Mouse (Mus musculus) ES-Bruce4 (cell line): ENCODE measurements at regions not wholly inside any gene's neighbourhood (a gene's known extent, or its start where the extent isn't known, plus 50 kb on each side); places are given as distances from the start of the nearest gene placed in this dataset.

Source experiments
- H3K27ac ChIP-seq: 2 replicates; pipeline ENCODE4 v1.5.1; 2012; ENCODE audit warnings: low read length, inconsistent platforms; ENCODE audit not compliant: insufficient read depth
- H3K27me3 ChIP-seq: 2 replicates; pipeline ENCODE4 v1.6.1; 2012; ENCODE audit warnings: mild to moderate bottlenecking, low read length, inconsistent platforms; ENCODE audit not compliant: control insufficient read depth, poor library complexity, insufficient read depth, severe bottlenecking
- H3K36me3 ChIP-seq: 2 replicates; pipeline ENCODE4 v1.6.1; 2012; ENCODE audit warnings: inconsistent platforms, mild to moderate bottlenecking, low read length, moderate library complexity; ENCODE audit not compliant: control insufficient read depth, poor library complexity, insufficient read depth, severe bottlenecking
- H3K4me1 ChIP-seq: one replicate; pipeline ENCODE4 v1.8.1; 2011; ENCODE audit warnings: low read length; ENCODE audit not compliant: control insufficient read depth, insufficient read depth
- H3K4me3 ChIP-seq: 2 replicates; pipeline ENCODE4 v1.5.1; 2011; ENCODE audit warnings: low read depth, mild to moderate bottlenecking, low read length
- H3K9ac ChIP-seq: 2 replicates; pipeline ENCODE4 v1.6.1; 2012; ENCODE audit warnings: low read depth, mild to moderate bottlenecking, inconsistent platforms; ENCODE audit not compliant: poor library complexity, severe bottlenecking
- H3K9me3 ChIP-seq: replicated peaks from 2 replicates; pipeline ENCODE4 v1.6.1; 2012; ENCODE audit warnings: mild to moderate bottlenecking, low read length, inconsistent platforms; ENCODE audit not compliant: control insufficient read depth, poor library complexity, insufficient read depth, severe bottlenecking
- CTCF ChIP-seq: IDR thresholded peaks from one replicate; pipeline ENCODE4 v1.8.1; 2011; ENCODE audit warnings: low read depth, low read length
- EP300 ChIP-seq: IDR thresholded peaks from 2 replicates; pipeline ENCODE4 v1.6.1; 2011; ENCODE audit warnings: low read depth, low read length; ENCODE audit not compliant: insufficient read depth
- POLR2A ChIP-seq: IDR thresholded peaks from one replicate; pipeline ENCODE4 v1.8.1; 2011; ENCODE audit warnings: low read length; ENCODE audit not compliant: insufficient read depth

DNA sequence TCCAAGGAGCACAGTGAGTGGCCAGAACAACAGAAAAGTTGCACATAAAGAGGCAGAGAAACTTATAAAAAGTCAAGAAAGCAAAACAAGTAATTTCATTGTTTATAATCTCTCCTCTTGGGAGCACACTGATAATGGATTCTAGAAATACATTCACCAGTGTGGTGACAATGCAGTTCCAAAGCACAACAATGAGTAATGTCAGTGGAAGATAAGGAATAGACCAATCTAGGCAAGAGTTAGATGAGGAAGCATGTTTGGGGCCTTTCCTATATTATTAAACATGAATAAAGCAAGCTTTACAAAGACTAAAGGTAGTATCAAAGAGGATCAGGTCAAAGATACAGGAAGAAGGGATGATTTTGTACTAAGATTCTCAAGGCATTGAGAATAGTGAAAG is 408.9 kb upstream of the N6amt1 start:
- Histone ChIP-seq H3K27ac (no peak overlapping the region), H3K27me3 (no peaks in the 10 kb centered on the region), H3K36me3 (no peaks in the 10 kb centered on the region), H3K4me3 (no peak overlapping the region), H3K9ac (no peak overlapping the region), H3K4me1 (no peaks in the 10 kb centered on the region), H3K9me3 (no peaks in the 10 kb centered on the region)
- TF ChIP-seq POLR2A: no peak
- TF ChIP-seq EP300: no peak
- no peak for TF ChIP-seq CTCF

DNA sequence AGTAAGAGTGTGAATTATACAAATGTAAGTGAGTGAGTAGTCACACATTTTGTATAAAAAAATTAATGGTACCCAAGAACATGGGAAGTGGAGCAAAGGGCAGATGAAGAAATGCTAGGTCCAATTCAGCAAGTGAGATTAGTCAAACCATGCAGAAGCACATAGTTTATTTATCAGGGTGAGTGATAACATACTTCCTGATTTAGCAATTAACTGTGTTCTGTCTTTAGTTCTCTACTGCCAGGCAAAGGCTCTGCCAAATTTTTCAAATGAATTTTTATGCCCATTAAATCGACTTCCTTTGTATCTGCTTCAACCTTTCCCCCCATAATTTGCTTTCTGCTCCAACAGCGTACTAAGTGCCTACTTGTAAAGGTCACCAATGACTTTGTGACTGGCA is 419.0 kb upstream of the N6amt1 start:
- H3K9me3 ChIP-seq: no peaks in the 10 kb centered on the region
- no peaks in the 10 kb centered on the region for H3K36me3 ChIP-seq
- TF ChIP-seq CTCF: no peak
- TF ChIP-seq POLR2A: no peak
- no peak for TF ChIP-seq EP300

DNA sequence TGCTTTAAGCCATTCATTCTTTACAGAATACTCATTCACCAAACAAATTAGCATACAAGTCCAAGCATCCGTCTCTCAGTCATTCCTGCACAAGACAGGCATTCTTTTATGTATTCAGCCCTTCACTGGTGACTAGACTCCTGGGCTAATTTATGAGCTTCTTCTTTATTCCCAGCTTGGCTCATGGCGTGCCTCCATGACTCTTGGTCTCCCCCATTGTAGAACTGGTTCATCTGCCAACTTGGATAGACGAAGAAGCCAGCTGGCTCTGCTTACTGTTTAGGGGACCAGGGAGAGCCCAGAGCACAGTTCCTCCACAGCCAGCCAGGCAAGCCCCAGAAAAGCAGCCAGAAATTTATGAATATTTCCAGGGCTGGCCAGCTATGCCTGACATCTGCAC is 421.2 kb upstream of the N6amt1 start:
- Histone ChIP-seq H3K27ac (no peak overlapping the region), H3K4me3 (no peak overlapping the region), H3K9ac (no peak overlapping the region), H3K27me3 (no peaks in the 10 kb centered on the region; the same call in 1 of the 2 replicates), H3K4me1 (no peaks in the 10 kb centered on the region), H3K36me3 (no peaks in the 10 kb centered on the region), H3K9me3 (no peaks in the 10 kb centered on the region)
- TF ChIP-seq EP300: no peak
- no peak for TF ChIP-seq CTCF
- no peak for TF ChIP-seq POLR2A

More for the DNA sequence above, 419.0 kb upstream of the N6amt1 start:
- Histone ChIP-seq H3K4me1 (no peaks in the 10 kb centered on the region), H3K9ac (no peak overlapping the region), H3K4me3 (no peak overlapping the region), H3K27me3 (no peaks in the 10 kb centered on the region), H3K27ac (no peak overlapping the region)

DNA sequence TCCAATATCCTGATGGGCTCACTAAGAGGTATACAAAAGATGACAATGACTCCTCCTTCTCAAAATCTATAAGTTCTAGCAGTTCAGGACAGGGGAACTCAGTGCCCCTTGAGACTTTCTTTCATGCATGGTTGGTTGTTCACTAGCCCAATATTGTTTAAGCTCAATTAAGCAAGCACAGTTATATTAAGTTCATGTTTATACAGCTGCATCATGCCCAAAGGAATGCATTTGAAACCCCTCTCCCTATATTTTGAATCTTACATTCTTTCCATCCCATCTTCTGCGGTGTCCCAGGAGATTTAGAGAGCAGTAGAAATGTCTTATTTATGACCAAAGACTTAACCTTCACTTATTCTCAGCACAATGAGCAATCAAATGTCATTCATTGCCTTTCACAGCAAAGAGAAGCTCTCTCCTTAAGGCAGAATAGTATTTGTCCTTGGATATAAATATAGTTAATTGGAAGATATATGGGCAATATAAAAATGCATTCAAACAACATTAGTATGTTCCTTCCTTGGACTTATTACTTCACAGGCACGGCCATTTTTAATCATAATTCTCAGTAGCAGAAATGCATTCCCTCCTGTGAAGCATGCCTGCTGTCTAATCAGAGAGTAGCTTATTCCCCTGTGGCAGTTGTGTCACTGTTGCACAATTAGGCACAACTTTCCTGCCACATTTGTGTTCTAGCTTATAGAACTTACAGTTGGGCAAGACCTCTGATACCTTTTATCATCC is 455.8 kb upstream of the N6amt1 start:
- H3K9ac ChIP-seq: no peak overlapping the region
- H3K27ac ChIP-seq: no peak overlapping the region
- no peaks in the 10 kb centered on the region for H3K4me1 ChIP-seq
- H3K27me3 ChIP-seq: no peaks in the 10 kb centered on the region
- no peaks in the 10 kb centered on the region for H3K36me3 ChIP-seq
- TF ChIP-seq CTCF: no peak
- no peak for TF ChIP-seq EP300
- TF ChIP-seq POLR2A: no peak
- no peaks in the 10 kb centered on the region for H3K9me3 ChIP-seq
- no peak overlapping the region for H3K4me3 ChIP-seq

DNA sequence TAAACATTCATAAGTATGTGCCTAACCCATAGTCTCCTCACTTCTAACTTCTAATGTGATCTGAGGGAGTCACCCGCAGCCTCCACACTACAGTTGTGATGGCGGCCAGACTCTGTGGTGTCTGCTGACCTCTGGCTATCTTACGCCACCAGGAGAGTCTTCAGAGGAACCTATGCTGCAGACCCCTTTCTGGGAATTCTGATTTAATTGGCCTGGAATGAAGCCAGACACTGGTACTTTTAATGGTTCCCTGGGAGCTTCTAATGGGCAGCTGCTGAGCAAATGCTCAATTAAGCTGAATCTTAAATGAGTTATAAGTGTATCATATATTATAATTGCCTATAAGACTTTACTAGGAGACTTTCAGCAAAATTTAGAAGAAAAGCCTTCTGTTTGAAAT is 459.0 kb upstream of the N6amt1 start:
- H3K9me3 ChIP-seq: no peaks in the 10 kb centered on the region
- TF ChIP-seq EP300 (no peak), POLR2A (no peak), CTCF (no peak)
- H3K9ac ChIP-seq: no peak overlapping the region
- H3K4me1 ChIP-seq: no peaks in the 10 kb centered on the region
- no peak overlapping the region for H3K4me3 ChIP-seq
- H3K27ac ChIP-seq: no peak overlapping the region
- no peaks in the 10 kb centered on the region for H3K36me3 ChIP-seq
- no peaks in the 10 kb centered on the region for H3K27me3 ChIP-seq

DNA sequence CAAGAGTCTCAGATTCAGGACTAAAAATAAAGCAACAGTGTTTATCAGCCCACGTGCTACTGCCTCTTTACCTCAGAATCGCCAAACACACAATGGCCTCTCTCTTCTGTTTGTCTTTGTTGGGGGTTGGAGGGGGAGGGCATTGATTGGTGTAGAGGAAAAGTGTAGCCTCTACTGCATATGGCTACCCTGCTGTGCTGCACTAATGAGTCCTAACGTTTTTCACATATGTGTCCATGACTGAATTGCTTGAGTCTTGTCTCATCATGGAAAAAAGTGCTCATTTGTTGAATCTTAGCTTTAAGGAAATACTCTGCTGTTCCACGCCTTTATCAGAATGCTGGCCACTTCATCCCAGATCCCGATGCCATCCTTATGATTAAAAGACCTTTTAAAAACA is 459.7 kb upstream of the N6amt1 start:
- Histone ChIP-seq H3K4me1 (no peaks in the 10 kb centered on the region), H3K36me3 (no peaks in the 10 kb centered on the region), H3K27ac (no peak overlapping the region), H3K4me3 (no peak overlapping the region), H3K27me3 (no peaks in the 10 kb centered on the region), H3K9me3 (no peaks in the 10 kb centered on the region), H3K9ac (no peak overlapping the region)
- TF ChIP-seq EP300: no peak
- TF ChIP-seq CTCF: no peak
- TF ChIP-seq POLR2A: no peak
